Mouse (Mus musculus) embryo, embryonic 11.5 days (tissue): ENCODE results near the gene Phf21a.
"Not testable (repeated sequence)": the region's sequence is repeated elsewhere in the genome, so short reads cannot be mapped to it uniquely, and the experiment has no call there.

Experiments
- DNase-seq: peaks from one replicate; pipeline ENCODE4 v3.0.0-alpha.2; 2012; ENCODE audit warnings: low read depth, low spot score

Phf21a gene

DNA sequence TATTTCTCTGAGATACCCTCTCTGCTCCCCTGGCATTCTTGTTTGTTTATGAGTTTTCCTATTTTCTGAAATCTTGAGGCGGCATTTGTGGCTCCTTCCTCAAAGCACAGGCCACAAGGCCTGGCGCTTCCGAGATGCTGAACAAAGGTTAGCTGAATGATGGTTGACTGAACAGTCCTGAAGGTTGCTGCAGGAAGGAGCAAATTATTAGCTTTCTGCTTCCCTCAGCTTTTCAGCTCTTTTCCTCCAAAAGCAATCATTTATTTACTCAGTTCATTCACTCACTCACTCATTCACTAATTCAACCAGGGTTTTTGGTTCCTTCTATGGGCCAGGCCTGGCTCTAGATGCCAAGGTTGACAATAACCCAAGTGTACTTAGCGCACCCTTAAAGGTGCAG, 10.7 kb upstream of the Phf21a start:
- no peak for DNase-seq

DNA sequence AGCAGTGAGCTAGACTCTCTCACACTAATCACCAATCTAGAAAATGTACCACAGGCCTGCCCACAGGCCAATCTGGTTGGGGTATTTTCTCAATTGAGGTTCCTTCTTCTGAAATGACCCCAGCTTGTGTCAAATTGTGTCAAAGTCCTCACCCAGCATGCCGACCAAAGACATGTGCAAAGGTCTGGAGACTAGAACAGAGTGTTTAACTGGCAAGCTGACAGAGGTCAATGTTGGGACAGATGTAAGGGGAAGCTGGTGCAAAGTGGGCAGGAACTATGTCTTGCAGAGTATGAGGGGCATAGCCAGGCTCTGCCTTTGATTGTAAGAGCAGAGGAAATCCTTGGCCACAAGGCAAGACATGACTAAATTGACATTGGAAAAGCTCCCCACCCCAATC, 7.2 kb upstream of the Phf21a start:
- no peak for DNase-seq

DNA sequence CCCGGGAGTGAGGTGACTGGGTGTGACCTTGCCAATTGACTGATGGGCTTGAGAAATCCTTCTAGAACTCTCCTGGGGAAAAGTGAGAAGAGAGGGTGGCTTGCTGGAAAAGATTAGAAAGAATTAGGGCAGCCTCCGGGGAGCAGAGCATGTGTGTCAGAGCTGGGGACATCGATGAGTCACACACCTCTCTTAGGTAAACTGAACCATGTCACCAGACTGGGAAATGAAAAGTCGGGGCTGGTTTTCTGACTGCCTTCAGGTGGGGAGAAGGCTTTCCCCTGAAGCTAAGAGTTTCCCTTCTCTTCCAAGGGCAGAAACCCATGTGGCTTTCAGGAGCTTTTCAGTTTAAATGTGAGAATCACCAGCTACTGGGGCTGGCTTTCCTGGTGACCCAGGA, 5.9 kb upstream of the Phf21a start:
- DNase-seq: no peak

DNA sequence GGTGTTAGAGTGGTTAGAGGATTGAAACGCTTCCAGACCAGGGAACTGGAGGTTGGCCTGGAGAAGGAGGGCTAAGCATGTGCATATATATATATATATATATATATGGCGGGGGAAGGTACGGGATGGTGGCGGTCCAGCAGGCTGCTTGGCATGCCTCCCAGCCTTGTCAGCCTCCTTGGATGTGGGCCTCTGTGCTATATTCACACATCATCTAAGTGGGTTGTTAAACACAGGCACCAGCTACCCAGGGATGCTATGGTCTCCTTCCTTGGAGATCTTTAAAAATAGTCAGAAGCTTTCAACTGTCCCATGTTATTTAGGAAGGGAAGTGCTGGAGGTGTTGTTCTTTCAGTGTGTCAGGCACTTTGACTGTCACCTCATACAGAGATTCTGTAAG, 3.1 kb upstream of the Phf21a start:
- no peak for DNase-seq

DNA sequence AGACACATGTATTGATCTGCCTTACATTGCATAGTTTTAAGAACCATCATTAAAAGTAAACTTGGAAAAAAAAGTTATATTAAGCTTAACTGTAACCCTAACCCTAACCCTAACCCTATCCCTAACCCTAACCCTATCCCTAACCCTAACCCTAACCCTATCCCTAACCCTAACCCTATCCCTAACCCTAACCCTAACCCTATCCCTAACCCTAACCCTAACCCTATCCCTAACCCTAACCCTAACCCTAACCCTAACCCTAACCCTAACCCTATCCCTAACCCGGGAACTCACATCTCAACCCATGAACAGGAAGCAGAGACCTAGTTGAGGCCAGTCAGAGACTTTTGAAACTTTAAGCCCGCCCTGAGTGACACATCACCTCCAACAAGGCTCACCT, 586 bp downstream of the Phf21a start:
- not testable (repeated sequence) for DNase-seq

DNA sequence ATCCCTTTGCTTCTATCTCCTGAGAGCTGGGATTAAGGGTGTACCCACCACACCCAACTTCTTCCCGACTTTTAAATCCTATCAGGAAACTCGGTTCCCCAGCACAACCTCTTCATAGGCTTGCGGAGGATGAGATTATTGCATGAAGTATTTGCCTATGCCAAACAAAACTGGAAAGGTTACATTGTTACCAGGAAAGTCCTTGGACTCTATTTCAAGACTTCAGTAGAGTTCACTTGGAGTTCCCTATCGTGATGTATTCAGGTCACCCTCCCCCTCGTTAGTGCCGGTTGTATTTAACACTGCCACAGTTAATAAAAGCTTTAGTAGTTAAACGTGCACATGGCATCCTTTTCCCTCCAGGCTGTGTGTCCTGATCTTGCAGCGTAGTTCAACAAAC, 1.2 kb downstream of the Phf21a start:
- no peak for DNase-seq

DNA sequence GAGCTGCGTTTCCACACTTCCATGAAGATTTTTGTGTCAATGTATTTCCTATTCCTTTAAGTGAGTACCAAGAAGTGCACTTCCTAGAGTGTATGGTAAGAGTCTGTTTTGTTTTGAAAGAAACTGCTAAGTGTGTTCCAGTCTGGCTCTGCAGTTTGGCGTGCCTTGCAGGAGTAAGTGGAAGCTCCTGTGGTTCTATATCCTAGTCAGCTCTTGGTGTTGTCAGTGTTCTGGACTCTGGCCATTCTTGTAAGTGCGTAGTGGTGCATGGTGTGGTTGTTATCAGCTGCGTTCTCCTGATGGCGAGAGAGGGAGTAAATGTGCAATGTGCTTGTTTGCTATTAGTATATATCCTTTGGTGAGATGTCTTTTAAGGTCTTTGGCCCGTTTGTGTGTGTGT, 7.9 kb downstream of the Phf21a start:
- DNase-seq: no peak

DNA sequence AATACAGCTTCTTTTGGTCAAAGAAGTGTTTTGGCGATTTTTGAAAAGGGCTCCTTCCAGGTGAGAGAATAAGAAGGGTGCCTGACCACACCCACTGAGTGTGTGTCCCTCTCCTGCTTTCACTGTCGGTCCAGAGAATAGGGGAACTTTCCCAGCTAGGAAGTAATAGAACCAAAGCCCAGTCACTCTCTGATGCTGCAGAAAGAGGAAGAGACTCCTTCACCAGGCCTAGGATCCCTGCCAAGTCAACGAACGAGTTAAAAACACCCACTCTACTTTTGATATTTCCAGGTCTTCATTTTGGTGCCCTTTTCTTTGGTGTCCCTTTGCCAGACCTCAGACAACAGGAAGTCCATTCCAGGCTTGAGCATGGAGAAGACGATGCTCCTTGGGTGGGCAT, 31.6 kb downstream of the Phf21a start:
- no peak for DNase-seq

DNA sequence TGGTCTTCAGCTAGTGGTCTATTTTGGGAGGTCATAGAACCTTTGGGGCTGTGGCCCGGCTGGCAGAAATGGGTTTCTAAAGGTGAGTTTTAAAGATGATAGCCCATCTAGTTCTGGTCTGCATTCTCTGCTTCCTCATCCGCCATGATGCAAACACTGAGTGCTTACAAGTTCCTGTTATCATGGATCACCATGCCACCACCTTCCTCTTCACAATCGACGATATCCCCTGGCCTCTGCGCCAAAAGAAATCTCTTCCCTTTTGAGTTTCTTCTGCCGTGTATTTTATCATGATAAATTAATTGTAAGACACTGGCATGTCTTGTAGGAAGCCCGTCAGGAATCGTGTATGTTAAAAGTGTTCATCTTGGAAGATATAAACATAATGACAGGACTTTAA, 32.4 kb downstream of the Phf21a start:
- DNase-seq: no peak

DNA sequence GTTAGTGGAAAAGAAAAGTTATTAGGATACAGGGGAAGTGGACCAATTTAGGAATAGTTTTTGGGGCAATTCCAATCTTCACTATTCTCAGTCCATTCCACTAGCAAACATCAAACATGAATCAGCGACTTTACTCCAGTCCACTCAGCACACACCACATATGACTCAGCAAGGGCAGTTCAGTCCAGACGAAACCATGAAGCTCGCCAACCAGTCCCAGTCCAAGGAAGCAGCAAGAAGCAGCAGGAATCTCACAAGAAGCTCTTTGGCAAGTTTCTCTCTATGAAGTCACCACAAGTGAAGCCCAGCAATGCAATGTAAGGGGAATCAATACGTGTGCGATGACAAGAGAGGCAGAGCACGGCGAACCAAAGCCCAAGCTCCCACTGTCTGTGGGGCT, 37.2 kb downstream of the Phf21a start:
- DNase-seq: no peak

DNA sequence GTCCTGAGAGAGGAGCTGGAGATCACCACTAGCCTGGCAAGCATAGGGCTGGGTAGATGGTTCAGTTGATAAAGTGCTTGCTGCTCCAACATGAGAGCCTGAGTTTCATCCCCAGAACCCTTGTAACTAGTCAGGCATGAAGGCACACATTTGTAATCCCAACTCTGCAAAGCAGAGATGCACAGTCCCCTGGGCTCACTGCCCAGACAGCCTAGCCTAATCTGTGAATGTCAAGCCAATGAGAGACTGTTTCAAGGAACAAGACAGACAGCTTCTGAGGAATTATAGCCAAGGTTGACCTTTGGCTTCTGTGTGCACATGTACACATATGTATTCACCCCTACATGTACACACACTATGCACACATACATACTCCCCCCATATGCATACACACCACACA, 45.8 kb downstream of the Phf21a start:
- no peak for DNase-seq

DNA sequence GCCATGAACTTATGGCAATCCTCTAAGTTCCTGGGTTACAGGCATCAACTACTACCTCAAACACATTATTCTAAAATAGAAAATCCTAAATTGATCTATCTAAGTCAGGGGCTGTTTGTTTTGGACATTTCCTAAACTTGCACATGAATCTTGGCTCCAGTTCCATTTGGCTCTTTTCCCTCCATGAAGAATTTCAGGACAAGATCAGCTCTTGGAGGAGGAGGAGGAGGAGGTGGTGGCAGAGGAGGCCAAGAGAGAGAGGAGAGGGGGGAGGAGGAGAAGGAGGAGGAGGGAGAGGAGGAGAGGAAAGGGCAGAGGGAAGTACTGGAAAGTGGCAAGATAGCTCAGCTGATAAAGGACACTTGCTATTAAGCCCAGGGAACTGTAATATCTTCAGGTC, 46.4 kb downstream of the Phf21a start:
- no peak for DNase-seq

DNA sequence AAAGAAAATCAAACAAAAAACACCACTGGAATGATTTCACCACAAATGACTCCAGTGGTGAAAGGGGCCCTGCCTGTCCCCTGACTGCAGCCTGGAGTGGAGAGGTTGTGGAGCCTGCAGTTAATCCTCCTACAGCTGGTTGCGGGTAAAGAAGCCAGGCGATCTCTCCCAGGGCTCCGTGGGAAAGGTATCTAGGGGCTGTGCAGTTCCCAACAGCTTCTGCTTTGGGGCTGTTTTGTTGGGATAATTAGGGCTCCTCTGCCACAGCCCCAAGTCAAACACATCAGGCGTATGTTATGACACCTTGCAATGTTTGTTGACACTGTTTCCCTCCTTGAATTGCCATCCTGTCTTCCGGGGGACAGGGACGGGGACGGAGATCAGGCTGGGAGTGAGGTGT, 47.5 kb downstream of the Phf21a start:
- no peak for DNase-seq

DNA sequence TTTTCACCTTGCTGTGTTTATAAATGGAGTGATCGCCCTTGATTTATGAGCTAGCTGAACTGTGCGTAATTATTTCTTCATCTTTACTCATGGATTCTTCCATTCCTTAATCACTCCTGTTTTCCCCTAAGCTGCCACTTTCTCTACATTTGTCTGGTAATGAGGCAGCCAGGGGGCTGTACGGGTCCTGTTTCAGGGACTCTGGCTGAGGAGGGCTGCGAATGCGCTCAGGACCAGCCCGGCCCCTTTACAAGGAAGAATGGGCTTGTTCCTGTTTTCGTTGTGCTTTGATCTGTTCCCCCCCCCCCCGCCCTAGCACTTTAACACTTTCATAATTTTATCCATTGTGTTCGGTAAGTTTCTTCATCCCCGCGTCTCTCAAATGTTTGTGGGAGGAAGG, 48.2 kb downstream of the Phf21a start:
- no peak for DNase-seq

DNA sequence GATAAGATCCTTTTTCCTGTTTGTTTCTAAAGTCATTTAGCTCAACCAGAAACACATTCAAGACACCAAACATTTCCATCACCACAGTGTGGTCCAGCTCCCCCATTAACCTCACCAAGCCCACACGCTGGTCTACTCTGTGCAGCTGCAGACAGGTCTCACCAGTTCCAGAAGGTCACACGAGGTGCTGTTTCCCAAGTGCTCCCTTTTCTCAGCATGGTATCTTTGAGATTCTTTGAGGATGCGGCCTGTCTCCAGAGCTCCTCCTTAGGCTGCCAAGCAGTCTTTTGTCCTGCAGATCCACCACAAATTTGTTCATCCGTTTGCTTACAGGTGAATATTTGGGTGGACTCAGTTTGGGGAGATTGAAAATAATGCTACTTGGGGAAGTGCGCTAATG, 51.0 kb downstream of the Phf21a start:
- DNase-seq: no peak

DNA sequence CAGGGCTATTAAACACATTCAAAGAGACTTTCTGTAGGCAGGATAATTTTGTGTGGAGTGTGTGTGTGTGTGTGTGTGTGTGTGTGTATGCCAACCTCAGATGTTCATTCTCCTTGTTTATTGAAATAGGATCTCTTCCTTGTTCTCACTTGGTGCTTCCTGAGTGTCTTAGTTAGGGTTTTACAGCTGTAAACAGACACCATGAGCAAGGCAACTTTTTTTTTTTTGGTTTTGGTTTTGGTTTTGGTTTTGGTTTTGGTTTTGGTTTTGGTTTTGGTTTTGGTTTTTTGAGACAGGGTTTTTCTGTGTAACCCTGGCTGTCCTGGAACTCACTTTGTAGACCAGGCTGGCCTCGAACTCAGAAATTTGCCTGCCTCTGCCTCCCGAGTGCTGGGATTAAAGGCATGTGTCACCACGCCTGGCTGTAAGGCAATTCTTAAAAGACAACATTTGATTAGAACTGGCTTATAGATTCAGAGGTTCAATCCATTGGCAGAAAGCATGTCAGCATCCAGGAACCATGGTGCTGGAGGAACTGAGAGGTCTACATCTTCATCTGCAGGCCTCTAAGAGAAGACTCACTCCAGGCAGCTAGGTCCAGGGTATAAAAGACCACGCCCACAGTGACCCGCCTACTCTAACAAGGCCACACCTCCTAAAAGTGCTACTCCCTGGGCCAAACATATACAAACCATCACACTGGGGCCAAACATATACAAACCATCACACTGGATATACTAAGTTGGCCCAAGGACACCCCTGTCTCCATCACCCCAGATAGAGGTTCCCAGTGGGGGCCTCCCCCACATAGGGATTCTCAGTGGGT, 55.2 kb downstream of the Phf21a start:
- not testable (repeated sequence) for DNase-seq

DNA sequence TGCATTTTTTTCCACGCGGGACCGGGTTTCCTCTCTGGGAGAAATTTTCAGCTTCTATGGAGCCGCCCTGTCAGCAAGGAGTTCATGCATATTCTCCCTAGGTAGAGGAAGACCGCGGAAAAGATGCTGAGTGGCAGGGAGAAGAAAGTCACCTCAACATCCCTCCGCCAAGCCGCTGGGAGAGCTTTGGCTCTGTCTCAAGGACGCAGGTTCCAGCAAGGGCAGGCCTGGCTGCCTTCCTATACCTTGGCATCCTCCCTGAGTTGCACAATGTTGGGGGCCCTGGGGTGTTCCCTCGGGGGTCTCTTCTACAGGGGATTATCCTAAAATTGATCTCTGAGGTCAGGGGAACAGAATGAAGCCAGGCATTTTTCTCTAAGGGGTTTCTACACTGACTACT, 71.4 kb downstream of the Phf21a start:
- DNase-seq: no peak

DNA sequence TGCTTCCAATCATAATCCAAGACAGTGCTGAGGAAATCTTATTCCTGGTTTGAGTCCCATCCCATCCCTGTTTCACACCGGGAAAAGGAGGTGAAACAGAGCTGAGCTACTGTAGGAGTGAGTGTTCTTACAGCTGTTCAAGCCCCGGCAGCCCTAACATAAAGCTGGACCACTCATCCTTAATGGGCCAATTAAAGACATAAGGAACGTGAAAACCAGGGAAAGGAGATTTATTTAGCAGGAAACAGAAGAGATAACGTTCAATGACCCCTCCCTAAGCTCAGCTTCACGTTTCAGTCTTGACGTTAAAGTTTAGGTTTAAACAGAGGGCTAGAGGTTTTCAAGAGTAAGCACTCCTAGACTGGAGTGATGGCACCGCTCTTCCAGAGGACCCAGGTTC, 74.0 kb downstream of the Phf21a start:
- DNase-seq: no peak

DNA sequence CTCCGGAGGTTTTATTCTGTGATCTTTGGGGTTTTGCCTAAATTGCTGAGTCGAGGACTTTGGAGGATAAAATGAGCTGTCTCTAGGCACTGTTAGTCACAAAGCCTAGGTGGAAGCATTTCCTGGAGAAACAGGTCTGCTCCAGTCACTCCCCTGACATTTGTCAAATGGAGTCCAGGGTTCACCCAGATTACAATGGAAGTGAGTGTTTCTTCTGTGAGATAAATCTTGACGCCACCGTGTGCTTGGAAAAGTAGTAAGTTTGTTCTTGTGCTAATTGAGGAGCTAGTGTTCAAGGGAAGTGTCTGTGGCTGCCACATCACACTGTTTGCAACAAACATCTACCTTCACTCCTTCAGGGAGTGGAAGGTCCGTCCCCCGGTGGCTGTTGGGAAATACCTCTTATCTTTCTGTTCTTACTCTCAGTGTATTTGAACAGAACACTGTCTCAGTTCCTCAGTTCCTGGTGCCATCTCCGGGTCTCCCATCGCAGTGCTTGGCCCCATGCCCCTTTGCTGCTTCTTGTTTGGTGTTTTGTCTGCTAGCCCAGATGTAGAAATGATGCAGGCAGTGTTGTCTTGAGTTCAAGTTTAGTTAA, 78.2 kb downstream of the Phf21a start:
- DNase-seq: no peak

DNA sequence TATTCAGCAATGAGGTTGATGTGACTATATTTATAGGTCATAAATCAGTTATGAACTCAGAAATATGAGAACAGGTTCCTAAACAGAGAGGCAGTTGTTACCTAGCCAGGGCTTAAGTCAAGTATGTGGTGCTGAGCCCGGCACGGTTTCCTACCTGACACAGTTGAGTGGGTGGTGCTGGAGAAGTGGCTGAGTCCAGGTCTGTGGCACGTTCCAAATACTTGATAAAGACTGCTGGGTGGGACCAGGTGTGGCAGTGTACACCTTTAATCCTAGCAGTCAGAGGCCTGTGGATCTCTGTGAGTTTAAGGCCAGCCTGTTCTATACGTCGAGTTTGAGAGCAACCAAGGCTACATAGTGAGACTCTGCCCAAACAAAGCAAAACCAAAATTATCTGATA, 79.4 kb downstream of the Phf21a start:
- no peak for DNase-seq

DNA sequence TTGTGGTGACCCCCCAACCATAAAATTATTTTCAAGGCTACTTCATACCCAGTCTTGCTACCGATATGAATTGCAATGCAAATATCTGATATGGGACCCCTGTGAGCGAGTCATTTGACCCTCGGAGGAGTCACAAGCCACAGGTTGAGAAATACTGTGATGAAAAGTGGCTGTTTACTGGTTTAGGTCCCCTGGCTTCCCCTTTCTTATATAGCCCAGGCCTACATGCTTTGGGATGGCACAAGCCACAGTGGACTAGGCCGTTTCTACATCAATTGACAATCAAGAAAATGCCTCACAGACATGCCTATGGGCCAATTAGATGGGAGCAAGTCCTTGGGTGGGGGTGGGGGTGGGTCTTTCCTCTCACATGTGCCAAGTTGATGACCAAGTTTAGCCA, 80.3 kb downstream of the Phf21a start:
- DNase-seq: no peak

DNA sequence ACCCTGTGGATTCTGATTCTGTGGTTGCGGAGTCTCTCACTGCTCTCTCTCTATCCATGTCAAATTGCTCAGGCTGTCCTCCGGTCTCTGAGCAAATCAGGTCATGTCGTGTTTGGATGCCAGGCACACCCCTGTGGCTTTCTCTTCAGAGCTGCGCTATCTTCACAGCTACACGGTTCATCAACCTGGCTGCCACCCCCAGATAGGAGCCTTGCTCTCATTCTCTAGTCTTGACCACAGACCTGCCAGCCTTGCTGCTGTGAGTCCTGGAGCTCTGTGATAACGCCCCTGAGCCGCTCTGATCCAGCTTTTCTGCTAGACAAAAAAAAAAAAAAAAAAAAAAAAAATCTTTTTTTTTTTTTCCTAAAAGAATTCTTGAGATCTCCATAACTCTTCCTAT, 81.3 kb downstream of the Phf21a start:
- no peak for DNase-seq

DNA sequence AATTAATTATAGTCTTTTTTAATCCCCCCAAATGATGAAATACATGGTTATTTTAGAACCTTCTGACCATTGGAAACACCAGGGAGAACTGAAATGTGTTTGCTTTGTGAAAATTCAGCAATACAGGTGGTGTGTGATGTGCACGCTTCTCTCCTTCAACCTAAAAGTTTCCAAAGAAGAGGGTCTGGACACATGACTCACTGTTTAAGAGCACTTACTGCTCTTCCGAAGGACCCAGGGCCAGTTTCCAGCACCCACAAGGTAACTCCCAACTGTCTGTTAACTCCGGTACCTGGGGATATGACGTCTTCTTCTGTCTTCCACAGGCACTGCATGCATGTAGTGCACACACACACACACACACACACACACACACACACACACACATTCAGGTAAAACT, 82.1 kb downstream of the Phf21a start:
- no peak for DNase-seq

DNA sequence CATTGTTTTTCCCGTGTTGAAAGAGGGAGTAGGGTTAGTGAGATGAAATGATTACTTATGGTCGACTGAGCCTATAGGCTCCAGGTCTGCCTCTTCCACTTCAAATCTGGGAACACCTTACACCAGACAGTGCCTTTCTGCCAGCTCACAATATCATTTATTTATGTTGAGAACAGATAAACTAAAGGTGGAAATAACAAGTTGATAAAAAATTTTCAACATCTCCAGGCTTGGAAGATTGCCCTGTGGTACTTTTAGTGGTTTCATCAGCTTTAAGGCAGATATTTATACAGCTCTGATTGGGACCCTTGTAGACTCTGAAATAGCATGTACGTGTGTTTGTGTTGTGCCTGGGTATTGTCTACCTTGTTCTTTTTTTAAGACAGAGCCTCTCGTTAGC, 83.4 kb downstream of the Phf21a start:
- DNase-seq: no peak
